Mouse (Mus musculus) lung, postnatal 0 days (tissue): ENCODE data around the gene Spr. TPM values are rescaled to one million over a fixed set of nuclear protein-coding genes. Genes with fewer than 3 reads are reported as not detected.
A peak's percentile ranks its signal among the peaks of the same experiment; 100 is the strongest.

Experiments used
- ATAC-seq: fragments of 200-750 bp; cut with Nextera tagmentation; 2 replicates; pipeline ENCODE4 v1.8.0; 2017; ENCODE audit warnings: moderate library complexity
- DNase-seq: peaks from one replicate; pipeline ENCODE4 v3.0.0-alpha.2; 2016; ENCODE audit warnings: low spot score
- H3K27ac ChIP-seq: fragments of 300-500 bp; sonication (generic); 2 replicates; pipeline ENCODE4 v1.5.1; 2014; ENCODE audit warnings: antibody characterized with exemption, mild to moderate bottlenecking, low read length, mixed read lengths
- H3K27me3 ChIP-seq: fragments of 300-500 bp; sonication (generic); replicated peaks from 2 replicates; pipeline ENCODE4 v1.6.1; 2014; ENCODE audit warnings: low read length, mixed read lengths; ENCODE audit not compliant: insufficient read depth
- H3K36me3 ChIP-seq: fragments of 300-500 bp; sonication (generic); 2 replicates; pipeline ENCODE4 v1.6.1; 2014; ENCODE audit warnings: low read length, mixed read lengths; ENCODE audit not compliant: insufficient read depth
- H3K4me1 ChIP-seq: fragments of 300-500 bp; sonication (generic); 2 replicates; pipeline ENCODE4 v1.6.1; 2014; ENCODE audit warnings: antibody characterized with exemption, low read depth, low read length, mixed read lengths; ENCODE audit not compliant: insufficient read depth
- H3K4me2 ChIP-seq: fragments of 300-500 bp; sonication (generic); replicated peaks from 2 replicates; pipeline ENCODE4 v1.6.1; 2014; ENCODE audit warnings: low read depth, mild to moderate bottlenecking, low read length, moderate library complexity, mixed read lengths
- H3K4me3 ChIP-seq: fragments of 300-500 bp; sonication (generic); 2 replicates; pipeline ENCODE4 v1.5.1; 2014; ENCODE audit warnings: low read depth, low read length
- H3K9ac ChIP-seq: fragments of 300-500 bp; sonication (generic); replicated peaks from 2 replicates; pipeline ENCODE4 v1.6.1; 2014; ENCODE audit warnings: low read depth, mild to moderate bottlenecking
- H3K9me3 ChIP-seq: fragments of 300-500 bp; sonication (generic); 2 replicates; pipeline ENCODE4 v1.6.1; 2016; ENCODE audit warnings: low read length, mixed read lengths
- CTCF ChIP-seq: IDR thresholded peaks from 2 replicates; pipeline ENCODE4 v1.5.1; 2016; ENCODE audit warnings: antibody characterized with exemption, mild to moderate bottlenecking
- EP300 ChIP-seq: IDR thresholded peaks from 2 replicates; pipeline ENCODE4 v1.6.1; 2016; ENCODE audit warnings: antibody characterized with exemption, mild to moderate bottlenecking, control low read depth
- WGBS: fragments of 180-500 bp; shearing (Covaris S2); extraction: QIAGEN DNeasy Blood & Tissue Kit; methylation state at CpG from one replicate; pipeline ENCODE4 v1.1.7; 2014; 5-methylcytosine and 5-hydroxymethylcytosine counted together
- polyA plus RNA-seq: library from polyadenylated mRNA; unstranded; fragments of >200 nt; fragmentation: Nextera tagmentation; extraction: Ambion mirVana; gene quantifications from 2 replicates; pipeline ENCODE4 v1.2.1, GENCODE M21; 2015

Spr gene
- 45.3 and 54.3 TPM in 2 replicates for polyA plus RNA-seq

DNA sequence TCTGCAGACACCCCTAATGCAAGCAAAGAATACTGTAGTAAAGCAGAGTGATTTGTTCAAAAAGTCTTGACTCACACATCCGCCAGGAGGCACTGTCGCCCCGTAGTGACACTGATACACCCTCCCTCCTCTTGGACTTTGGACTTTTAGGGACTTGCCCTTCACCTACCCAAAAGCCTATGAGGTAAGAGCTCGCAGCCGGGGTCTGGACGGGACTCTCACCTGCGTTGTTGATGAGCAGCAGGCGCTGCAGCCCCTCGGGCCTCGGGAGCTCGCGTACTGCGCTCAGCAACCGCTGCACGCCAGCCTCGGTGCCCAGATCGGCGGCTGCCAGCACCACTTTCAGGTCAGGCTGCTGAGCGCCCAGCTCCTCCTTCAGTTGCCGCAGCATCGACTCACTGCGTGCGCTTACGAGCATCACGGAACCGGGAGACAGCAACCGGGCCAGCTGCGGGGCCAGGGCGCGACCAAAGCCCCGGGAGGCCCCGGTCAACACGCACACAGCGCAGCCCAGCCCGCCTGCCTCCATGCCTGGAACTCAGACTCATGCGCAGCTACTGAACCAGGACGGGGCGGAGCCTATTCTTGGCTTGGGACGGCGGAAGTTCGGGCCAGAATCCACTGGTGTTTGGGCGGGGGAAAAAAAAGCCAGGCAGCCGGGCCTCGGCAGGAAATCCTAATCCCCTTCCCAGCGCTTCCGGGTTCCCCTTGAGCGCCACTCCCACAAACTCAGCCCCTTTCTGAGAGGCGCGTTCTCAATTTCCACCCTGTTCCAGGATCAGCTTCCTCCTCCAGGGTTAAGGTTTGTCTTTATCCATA is at the start of gene Spr:
Gene Spr, minus strand, starts transcription at position 550 of the 819 bp plus-strand sequence.
- H3K9me3 ChIP-seq = no peaks in the 10 kb centered on the region
- TF ChIP-seq CTCF = peak; percentile 87
- no peak; the same call in 1 of the 2 replicates for TF ChIP-seq EP300
- 0% methylated on average over 49 of the region's 49 CpGs for WGBS
- no peaks in the 10 kb centered on the region for H3K27me3 ChIP-seq
- H3K36me3 ChIP-seq = no peaks in the 10 kb centered on the region
- H3K9ac ChIP-seq = peak within 1 kb of the TSS; percentile 56
- peak within 1 kb of the TSS; percentile 59 for H3K4me2 ChIP-seq
- no peaks in the 10 kb centered on the region for H3K4me1 ChIP-seq
- H3K4me3 ChIP-seq = peak within 1 kb of the TSS; percentile 67
- peak; percentile 96 for ATAC-seq
- peak within 1 kb of the TSS; percentile 90 for H3K27ac ChIP-seq
- DNase-seq = peak; percentile 97

DNA sequence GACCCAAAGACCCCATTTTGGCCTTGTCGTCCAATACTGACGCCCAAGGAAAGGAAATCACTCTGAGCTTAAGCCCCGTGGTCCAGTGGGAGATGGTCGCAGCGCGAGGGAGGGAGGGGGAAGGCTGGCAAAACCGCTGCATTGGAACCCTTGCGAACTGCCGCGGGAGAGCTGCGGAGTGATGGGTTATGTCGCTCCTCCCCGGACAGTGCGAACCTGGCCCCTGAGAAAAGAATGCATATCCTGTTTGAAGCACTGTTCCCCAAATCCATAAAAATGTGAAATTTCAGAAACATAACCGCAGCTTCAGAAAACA is 49.1 kb upstream of the Spr start:
- 2% methylated on average over 15 of the region's 15 CpGs for WGBS
- no peak overlapping the region for H3K9ac ChIP-seq
- DNase-seq = no peak
- no peaks in the 10 kb centered on the region for H3K36me3 ChIP-seq
- H3K4me3 ChIP-seq = peak overlapping the region; percentile 28; the same call in 1 of the 2 replicates
- ATAC-seq = no peak
- peaks cover 60% of the 10 kb centered on the region for H3K27me3 ChIP-seq
- H3K4me2 ChIP-seq = no peak overlapping the region
- TF ChIP-seq CTCF = no peak
- no peaks in the 10 kb centered on the region for H3K9me3 ChIP-seq
- H3K27ac ChIP-seq = no peak overlapping the region
- no peaks in the 10 kb centered on the region for H3K4me1 ChIP-seq

DNA sequence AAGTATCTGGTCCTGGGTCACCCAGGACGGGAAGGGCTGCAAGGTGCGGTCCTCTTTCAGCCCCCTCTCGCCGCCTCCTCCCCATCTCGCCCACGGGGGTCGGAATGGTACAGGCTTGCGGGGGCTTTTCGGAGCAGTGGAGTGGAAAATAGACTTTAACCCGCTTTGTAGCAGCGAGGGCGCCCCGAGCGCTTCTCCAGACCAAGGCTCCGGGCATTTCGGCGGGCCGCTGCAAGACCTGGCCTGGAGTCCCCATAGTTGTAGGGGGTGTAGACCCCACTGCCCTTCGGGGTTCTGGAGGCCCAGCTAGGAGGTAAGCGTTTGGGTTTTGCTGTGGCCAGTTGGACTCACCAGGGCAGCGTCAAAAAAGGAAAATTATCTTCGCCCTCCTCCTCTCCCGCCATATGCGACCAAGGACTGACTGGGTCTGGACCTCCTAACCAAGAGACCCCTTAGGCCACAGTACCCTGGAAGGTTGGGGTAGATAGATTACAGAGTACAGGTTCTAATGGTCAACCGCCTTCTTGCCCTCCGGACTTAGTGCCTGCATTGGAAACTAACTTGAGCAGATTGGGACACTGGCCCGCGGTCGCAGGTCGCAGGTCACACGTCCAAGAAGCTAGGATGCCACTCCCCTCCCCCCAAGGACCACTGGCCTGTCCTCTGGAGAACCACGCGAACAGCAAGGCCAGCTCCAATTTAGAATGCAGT is 48.6 kb upstream of the Spr start:
- Histone ChIP-seq H3K9ac (no peak overlapping the region), H3K9me3 (no peaks in the 10 kb centered on the region), H3K4me3 (0 out of 2 replicates have a peak overlapping the region, but pooled peaks have one; percentile 12), H3K27me3 (peaks cover 54% of the 10 kb centered on the region), H3K36me3 (no peaks in the 10 kb centered on the region), H3K4me1 (no peaks in the 10 kb centered on the region), H3K4me2 (no peak overlapping the region), H3K27ac (no peak overlapping the region)
- ATAC-seq = no peak
- TF ChIP-seq EP300 (no peak), CTCF (no peak)
- DNase-seq = no peak
- WGBS = 2% methylated on average over 33 of the region's 33 CpGs

DNA sequence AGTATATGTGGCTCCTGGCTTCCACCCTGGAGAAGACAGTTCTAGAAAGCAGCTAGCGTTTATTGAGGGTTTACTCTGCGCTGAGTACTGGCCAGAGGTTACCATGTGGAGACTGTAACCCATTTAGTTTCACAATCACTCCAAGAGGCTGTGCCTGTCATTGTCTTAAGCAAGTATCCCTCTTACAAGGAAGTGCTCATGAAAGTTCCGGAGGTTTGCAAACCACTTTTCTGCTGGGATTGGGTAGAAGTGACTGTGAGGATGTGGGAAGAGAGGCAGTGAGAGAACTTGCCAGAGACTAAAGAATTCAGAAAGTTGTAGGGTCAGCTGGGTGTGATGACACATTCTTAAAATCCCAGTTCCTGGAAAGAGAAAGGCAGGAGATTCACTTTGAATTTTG is 46.4 kb upstream of the Spr start:
- Histone ChIP-seq H3K4me1 (no peaks in the 10 kb centered on the region), H3K9ac (no peak overlapping the region), H3K4me3 (no peak overlapping the region), H3K4me2 (no peak overlapping the region), H3K36me3 (no peaks in the 10 kb centered on the region), H3K27ac (no peak overlapping the region), H3K9me3 (no peaks in the 10 kb centered on the region), H3K27me3 (peaks cover 36% of the 10 kb centered on the region)
- no peak for DNase-seq
- TF ChIP-seq EP300 = no peak
- no peak for TF ChIP-seq CTCF
- WGBS = 36% methylated on average over 3 of the region's 3 CpGs
- no peak for ATAC-seq

DNA sequence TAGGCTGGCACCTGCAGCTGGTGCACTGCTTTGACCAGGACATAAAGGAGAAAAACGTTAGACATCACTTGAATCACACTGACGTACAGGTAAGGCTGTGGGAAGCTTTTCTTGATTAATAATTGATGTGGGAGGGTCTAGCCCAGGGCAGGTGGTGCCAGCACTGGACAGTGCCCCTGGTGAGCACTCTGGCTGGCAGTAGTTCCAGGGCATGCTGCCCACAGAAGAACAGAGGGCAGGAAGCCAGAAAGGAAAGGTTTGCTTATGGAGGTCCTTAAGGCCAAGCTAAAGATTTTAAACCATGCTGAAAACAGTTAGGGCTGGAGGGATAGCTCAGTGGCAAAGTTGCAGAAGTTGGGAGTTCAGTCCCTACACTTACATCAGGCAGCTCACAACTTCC is 42.5 kb upstream of the Spr start:
- no peak for ATAC-seq
- Histone ChIP-seq H3K4me2 (no peak overlapping the region), H3K9ac (no peak overlapping the region), H3K36me3 (no peaks in the 10 kb centered on the region), H3K9me3 (no peaks in the 10 kb centered on the region), H3K27me3 (peaks cover 5% of the 10 kb centered on the region; the same call in 1 of the 2 replicates), H3K4me3 (no peak overlapping the region), H3K27ac (no peak overlapping the region), H3K4me1 (no peaks in the 10 kb centered on the region)
- TF ChIP-seq EP300 (no peak), CTCF (no peak)
- WGBS = 60% methylated on average over 2 of the region's 2 CpGs
- DNase-seq = no peak

DNA sequence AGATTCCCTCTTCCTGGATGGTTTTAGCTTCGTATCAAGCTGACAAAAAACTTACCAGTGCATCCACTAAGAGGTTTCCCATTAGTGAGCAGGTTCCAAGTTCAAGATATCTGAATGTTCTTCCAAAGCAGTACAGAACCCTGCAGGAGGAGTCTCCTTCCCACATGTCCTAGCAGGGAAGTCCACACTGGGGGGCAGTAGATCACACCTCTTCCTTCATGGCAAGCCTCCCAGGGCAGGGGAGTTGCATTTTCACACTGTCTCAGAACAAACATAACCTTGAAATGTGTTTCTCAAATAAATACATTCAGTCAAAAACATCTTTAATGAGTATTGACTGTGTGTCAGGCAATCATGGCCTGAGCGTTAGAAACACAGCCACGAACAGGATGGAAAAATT is 42.0 kb upstream of the Spr start:
- no peak overlapping the region for H3K27ac ChIP-seq
- no peak overlapping the region for H3K4me2 ChIP-seq
- WGBS = 59% methylated on average over 3 of the region's 3 CpGs
- peaks cover 4% of the 10 kb centered on the region; the same call in 1 of the 2 replicates for H3K27me3 ChIP-seq
- no peak overlapping the region for H3K4me3 ChIP-seq
- ATAC-seq = no peak
- no peak for TF ChIP-seq EP300
- TF ChIP-seq CTCF = peak; percentile 30; the same call in 1 of the 2 replicates
- no peaks in the 10 kb centered on the region for H3K9me3 ChIP-seq
- H3K9ac ChIP-seq = no peak overlapping the region
- no peaks in the 10 kb centered on the region for H3K4me1 ChIP-seq
- H3K36me3 ChIP-seq = no peaks in the 10 kb centered on the region
- no peak for DNase-seq
